Mouse (Mus musculus) limb, embryonic 13.5 days (tissue): ENCODE data around the gene Zfp580. TPM values are rescaled to one million over a fixed set of nuclear protein-coding genes. Genes with fewer than 3 reads are reported as not detected.

Experiments
- ATAC-seq: fragments of 200-750 bp; cut with Nextera tagmentation; 2 replicates; pipeline ENCODE4 v1.8.0; 2017; ENCODE audit warnings: low read depth, moderate number of reproducible peaks, moderate TSS enrichment; ENCODE audit not compliant: low FRiP score
- H3K27ac ChIP-seq: fragments of 300-500 bp; sonication (generic); 2 replicates; pipeline ENCODE4 v1.5.1; 2015; ENCODE audit warnings: inconsistent platforms, mild to moderate bottlenecking, moderate library complexity
- H3K27me3 ChIP-seq: fragments of 300-500 bp; sonication (generic); 2 replicates; pipeline ENCODE4 v1.6.1; 2015; ENCODE audit warnings: mild to moderate bottlenecking, inconsistent platforms
- H3K36me3 ChIP-seq: fragments of 300-500 bp; sonication (generic); 2 replicates; pipeline ENCODE4 v1.6.1; 2015; ENCODE audit warnings: inconsistent platforms, mild to moderate bottlenecking, moderate library complexity
- H3K4me1 ChIP-seq: fragments of 300-500 bp; sonication (generic); 2 replicates; pipeline ENCODE4 v1.6.1; 2015; ENCODE audit warnings: inconsistent platforms
- H3K4me2 ChIP-seq: fragments of 300-500 bp; sonication (generic); replicated peaks from 2 replicates; pipeline ENCODE4 v1.6.1; 2015; ENCODE audit warnings: inconsistent platforms, mild to moderate bottlenecking, moderate library complexity
- H3K4me3 ChIP-seq: fragments of 300-500 bp; sonication (generic); 2 replicates; pipeline ENCODE4 v1.5.1; 2015; ENCODE audit warnings: moderate library complexity, mild to moderate bottlenecking, inconsistent platforms
- H3K9ac ChIP-seq: fragments of 300-500 bp; sonication (generic); 2 replicates; pipeline ENCODE4 v1.6.1; 2015; ENCODE audit warnings: mild to moderate bottlenecking, inconsistent platforms
- H3K9me3 ChIP-seq: fragments of 300-500 bp; sonication (generic); 2 replicates; pipeline ENCODE4 v1.6.1; 2016; ENCODE audit warnings: inconsistent platforms
- WGBS: fragments of 180-500 bp; shearing (Covaris S2); methylation state at CpG from one replicate; pipeline ENCODE4 v1.1.7; 2015; 5-methylcytosine and 5-hydroxymethylcytosine counted together
- polyA plus RNA-seq: library from polyadenylated mRNA; unstranded; fragments of >200 nt; fragmentation: Nextera tagmentation; extraction: Ambion mirVana; gene quantifications from 2 replicates; pipeline ENCODE4 v1.2.1, GENCODE M21; 2015

The Zfp580 gene
- polyA plus RNA-seq, 1 experiment from 2014 or later = 42.8 TPM

GRCm38 (mm10) chr7:5080010-5080751 lies 28.8 kb downstream of the Zfp580 start, which contains the start of gene Epn1:
Gene Epn1, plus strand, starts transcription at chr7:5080235.
- H3K9me3 ChIP-seq = no peaks in the 10 kb centered on the region
- H3K36me3 ChIP-seq = peaks cover 56% of the 10 kb centered on the region
- under 1% methylated on average over 81 of the region's 81 CpGs for WGBS
- peak; percentile 97 for ATAC-seq
- H3K4me3 ChIP-seq = peak within 1 kb of the TSS; percentile 97
- peaks cover 14% of the 10 kb centered on the region for H3K4me1 ChIP-seq
- H3K4me2 ChIP-seq = peak within 1 kb of the TSS; percentile 87
- H3K9ac ChIP-seq = peak within 1 kb of the TSS; percentile 96
- no peaks in the 10 kb centered on the region for H3K27me3 ChIP-seq
- peak within 1 kb of the TSS; percentile 91 for H3K27ac ChIP-seq

- no peaks in the 10 kb centered on the region for H3K27me3 ChIP-seq
- peak overlapping the region; percentile 96 for H3K9ac ChIP-seq
- H3K27ac ChIP-seq = peak overlapping the region; percentile 91
- WGBS = 10% methylated on average over 6 of the region's 6 CpGs
- H3K4me1 ChIP-seq = peaks cover 14% of the 10 kb centered on the region
- no peak for ATAC-seq
- H3K4me2 ChIP-seq = peak overlapping the region; percentile 87
- H3K36me3 ChIP-seq = peaks cover 58% of the 10 kb centered on the region
- peak overlapping the region; percentile 97 for H3K4me3 ChIP-seq
- no peaks in the 10 kb centered on the region for H3K9me3 ChIP-seq
Observed at GRCm38 (mm10) chr7:5080815-5081214, 29.5 kb downstream of the Zfp580 start.

- Histone ChIP-seq H3K4me2 (peak overlapping the region; percentile 87), H3K36me3 (peaks cover 58% of the 10 kb centered on the region), H3K4me3 (peak overlapping the region; percentile 97), H3K27me3 (no peaks in the 10 kb centered on the region), H3K4me1 (peaks cover 18% of the 10 kb centered on the region), H3K27ac (no peak overlapping the region), H3K9ac (peak overlapping the region; percentile 96), H3K9me3 (no peaks in the 10 kb centered on the region)
- 75% methylated on average over 6 of the region's 6 CpGs for WGBS
- ATAC-seq = no peak
Observed at GRCm38 (mm10) chr7:5081241-5081640, 29.9 kb downstream of the Zfp580 start.

- Histone ChIP-seq H3K4me2 (peak overlapping the region; percentile 87), H3K4me1 (peaks cover 19% of the 10 kb centered on the region), H3K27me3 (no peaks in the 10 kb centered on the region), H3K9ac (no peak overlapping the region), H3K27ac (no peak overlapping the region), H3K4me3 (peak overlapping the region; percentile 97; the same call in 1 of the 2 replicates), H3K9me3 (no peaks in the 10 kb centered on the region), H3K36me3 (peaks cover 54% of the 10 kb centered on the region)
- WGBS = 90% methylated on average over 2 of the region's 2 CpGs
- ATAC-seq = no peak
Observed at GRCm38 (mm10) chr7:5081939-5082338, 30.6 kb downstream of the Zfp580 start.

- ATAC-seq = no peak
- Histone ChIP-seq H3K27me3 (no peaks in the 10 kb centered on the region), H3K4me3 (no peak overlapping the region), H3K4me2 (no peak overlapping the region), H3K36me3 (peaks cover 54% of the 10 kb centered on the region), H3K4me1 (peaks cover 19% of the 10 kb centered on the region), H3K9me3 (no peaks in the 10 kb centered on the region), H3K27ac (no peak overlapping the region), H3K9ac (0 out of 2 replicates have a peak overlapping the region, but pooled peaks have one; percentile 8)
- WGBS = 92% methylated on average over 18 of the region's 18 CpGs
Observed at GRCm38 (mm10) chr7:5083325-5084105, 32.2 kb downstream of the Zfp580 start.

GRCm38 (mm10) chr7:5085512-5085911 lies 34.2 kb downstream of the Zfp580 start:
- Histone ChIP-seq H3K36me3 (peaks cover 63% of the 10 kb centered on the region), H3K9me3 (no peaks in the 10 kb centered on the region), H3K9ac (no peak overlapping the region), H3K4me1 (peaks cover 19% of the 10 kb centered on the region), H3K4me2 (no peak overlapping the region), H3K27ac (no peak overlapping the region), H3K4me3 (no peak overlapping the region), H3K27me3 (no peaks in the 10 kb centered on the region)
- WGBS = 100% methylated on average over 1 of the region's 1 CpGs
- no peak for ATAC-seq

- Histone ChIP-seq H3K27ac (no peak overlapping the region), H3K27me3 (no peaks in the 10 kb centered on the region), H3K9me3 (no peaks in the 10 kb centered on the region), H3K36me3 (peaks cover 77% of the 10 kb centered on the region), H3K4me2 (no peak overlapping the region), H3K4me1 (peaks cover 7% of the 10 kb centered on the region), H3K9ac (no peak overlapping the region), H3K4me3 (no peak overlapping the region)
- 25% methylated on average over 5 of the region's 5 CpGs for WGBS
- ATAC-seq = no peak
Observed at GRCm38 (mm10) chr7:5086921-5087440, 35.6 kb downstream of the Zfp580 start.

- Histone ChIP-seq H3K9me3 (no peaks in the 10 kb centered on the region), H3K4me1 (peaks cover 5% of the 10 kb centered on the region; the same call in 1 of the 2 replicates), H3K4me2 (no peak overlapping the region), H3K4me3 (no peak overlapping the region), H3K27ac (no peak overlapping the region), H3K9ac (0 out of 2 replicates have a peak overlapping the region, but pooled peaks have one; percentile 8), H3K27me3 (no peaks in the 10 kb centered on the region), H3K36me3 (peaks cover 86% of the 10 kb centered on the region)
- no peak for ATAC-seq
- 77% methylated on average over 4 of the region's 4 CpGs for WGBS
Observed at GRCm38 (mm10) chr7:5087886-5088285, 36.5 kb downstream of the Zfp580 start.

GRCm38 (mm10) chr7:5089853-5090252 lies 38.5 kb downstream of the Zfp580 start:
- peaks cover 89% of the 10 kb centered on the region for H3K36me3 ChIP-seq
- no peak overlapping the region for H3K27ac ChIP-seq
- H3K4me3 ChIP-seq = no peak overlapping the region
- no peaks in the 10 kb centered on the region for H3K9me3 ChIP-seq
- no peak overlapping the region for H3K9ac ChIP-seq
- no peak for ATAC-seq
- 94% methylated on average over 15 of the region's 15 CpGs for WGBS
- H3K27me3 ChIP-seq = no peaks in the 10 kb centered on the region
- H3K4me1 ChIP-seq = peaks cover 5% of the 10 kb centered on the region; the same call in 1 of the 2 replicates
- H3K4me2 ChIP-seq = no peak overlapping the region

- peaks cover 2% of the 10 kb centered on the region; the same call in 1 of the 2 replicates for H3K4me1 ChIP-seq
- no peak overlapping the region for H3K27ac ChIP-seq
- no peak overlapping the region for H3K9ac ChIP-seq
- H3K9me3 ChIP-seq = no peaks in the 10 kb centered on the region
- H3K27me3 ChIP-seq = no peaks in the 10 kb centered on the region
- H3K4me2 ChIP-seq = no peak overlapping the region
- WGBS = 92% methylated on average over 15 of the region's 15 CpGs
- no peak overlapping the region for H3K4me3 ChIP-seq
- no peak for ATAC-seq
- peaks cover 89% of the 10 kb centered on the region for H3K36me3 ChIP-seq
Observed at GRCm38 (mm10) chr7:5091008-5091728, 39.8 kb downstream of the Zfp580 start.

- Histone ChIP-seq H3K4me3 (no peak overlapping the region), H3K4me2 (no peak overlapping the region), H3K36me3 (peaks cover 93% of the 10 kb centered on the region), H3K9ac (no peak overlapping the region), H3K27me3 (no peaks in the 10 kb centered on the region), H3K9me3 (no peaks in the 10 kb centered on the region), H3K4me1 (no peaks in the 10 kb centered on the region), H3K27ac (no peak overlapping the region)
- no peak for ATAC-seq
- 83% methylated on average over 6 of the region's 6 CpGs for WGBS
Observed at GRCm38 (mm10) chr7:5092381-5092780, 41.0 kb downstream of the Zfp580 start.
